Mouse (Mus musculus): ENCODE results near the gene Ror1. TPM values are rescaled to one million over a fixed set of nuclear protein-coding genes. Genes with fewer than 3 reads are reported as not detected.

The Ror1 gene
- polyA plus RNA-seq, 1 experiment: 0.36 TPM

DNA sequence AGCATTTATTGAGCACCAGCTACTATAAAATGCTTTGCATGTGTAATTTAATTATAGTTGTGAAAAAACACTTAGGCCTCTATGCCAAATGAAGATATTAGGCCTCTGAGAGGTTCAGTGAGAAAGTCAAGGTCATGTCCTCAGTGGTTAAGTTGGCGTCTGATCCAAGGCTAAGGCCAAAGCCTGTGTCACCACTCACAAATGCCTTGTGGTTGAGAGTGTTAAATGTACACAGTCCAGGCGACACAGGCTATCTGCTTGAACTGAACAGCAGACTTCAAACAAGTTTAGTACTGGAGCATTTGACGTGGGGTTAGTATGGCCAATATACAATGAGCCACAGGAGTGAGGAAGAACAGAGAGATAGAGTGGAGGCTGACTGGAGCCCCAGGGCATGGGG lies 132.5 kb downstream of the Ror1 start:
- H3K4me3 ChIP-seq (ENCODE audit: insufficient read depth, low read depth, low read length): no peak overlapping the region
- no peaks in the 10 kb centered on the region for H3K4me1 ChIP-seq (ENCODE audit: control insufficient read depth, insufficient read depth, insufficient read length, low read length)
- no peak overlapping the region for H3K27ac ChIP-seq (replicated peaks; ENCODE audit: low read depth, low read length)

DNA sequence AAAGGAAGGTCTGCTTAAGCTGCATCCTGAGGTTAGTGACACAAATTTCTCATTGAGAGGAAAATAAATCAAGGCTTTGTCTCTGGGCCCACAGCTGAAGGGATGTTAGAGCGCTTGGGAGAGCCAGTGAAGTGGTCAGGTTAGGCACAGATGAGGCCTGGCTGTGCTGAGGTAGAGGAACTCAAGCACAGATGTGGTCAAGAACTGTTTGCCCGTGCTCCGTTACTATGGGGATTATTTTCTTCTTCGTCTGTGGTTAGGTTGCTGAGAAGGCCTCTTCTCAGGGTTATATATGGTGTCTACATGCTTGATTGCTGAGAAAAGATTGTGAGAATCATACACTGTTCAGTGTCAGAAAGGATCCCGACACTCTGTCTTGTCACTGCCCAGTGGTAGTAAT lies 134.7 kb downstream of the Ror1 start:
- Histone ChIP-seq H3K4me3 (ENCODE audit: insufficient read depth, low read depth, low read length) (no peak overlapping the region), H3K4me1 (ENCODE audit: control insufficient read depth, insufficient read depth, insufficient read length, low read length) (no peaks in the 10 kb centered on the region), H3K27ac (replicated peaks; ENCODE audit: low read depth, low read length) (no peak overlapping the region)

DNA sequence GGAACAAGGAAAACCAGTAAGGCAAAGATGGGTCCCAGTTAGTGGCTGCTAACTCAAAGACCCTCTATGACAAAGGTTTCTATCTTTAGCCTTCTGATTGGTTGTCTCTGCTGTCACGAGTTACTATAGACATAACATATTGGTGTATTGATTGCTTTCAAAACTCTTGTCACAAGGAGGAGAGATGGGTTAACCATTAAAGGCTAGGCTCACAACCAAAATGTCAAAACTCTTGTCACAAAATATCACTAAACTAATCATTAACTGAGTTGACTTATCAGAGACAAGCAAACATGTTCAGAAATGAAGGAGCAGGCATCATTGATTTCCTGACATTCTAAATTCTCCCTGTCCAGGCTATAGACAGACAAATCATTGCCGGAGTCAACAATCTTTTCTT lies 135.4 kb downstream of the Ror1 start:
- no peak overlapping the region for H3K27ac ChIP-seq (replicated peaks; ENCODE audit: low read depth, low read length)

DNA sequence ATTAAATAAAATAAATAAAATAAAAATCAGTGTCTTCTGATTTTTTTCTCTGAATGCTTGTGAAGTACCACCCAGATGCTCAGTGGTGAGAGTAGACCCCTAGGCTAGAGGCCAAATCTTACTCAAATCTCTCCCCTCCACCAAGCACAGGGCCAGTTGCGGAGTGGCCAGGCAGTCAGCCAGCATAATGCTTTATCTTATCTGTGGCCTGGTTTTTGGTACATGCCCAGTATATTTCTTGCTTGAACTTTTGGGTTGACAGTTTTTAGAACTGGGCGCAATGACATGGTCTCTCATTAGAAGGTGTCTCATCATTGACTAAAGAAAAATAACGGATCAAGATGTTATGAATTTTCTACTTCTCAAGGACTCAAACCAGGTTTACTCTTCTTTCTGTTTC lies 136.3 kb downstream of the Ror1 start:
- Histone ChIP-seq H3K4me3 (ENCODE audit: insufficient read depth, low read depth, low read length) (no peak overlapping the region), H3K4me1 (ENCODE audit: control insufficient read depth, insufficient read depth, insufficient read length, low read length) (no peaks in the 10 kb centered on the region), H3K27ac (replicated peaks; ENCODE audit: low read depth, low read length) (no peak overlapping the region)

More for the DNA sequence above, 135.4 kb downstream of the Ror1 start:
- no peaks in the 10 kb centered on the region for H3K4me1 ChIP-seq (ENCODE audit: control insufficient read depth, insufficient read depth, insufficient read length, low read length)
- H3K4me3 ChIP-seq (ENCODE audit: insufficient read depth, low read depth, low read length): no peak overlapping the region

- H3K27ac ChIP-seq (replicated peaks; ENCODE audit: low read depth, low read length): no peak overlapping the region
- H3K4me3 ChIP-seq (ENCODE audit: insufficient read depth, low read depth, low read length): no peak overlapping the region
- H3K4me1 ChIP-seq (ENCODE audit: control insufficient read depth, insufficient read depth, insufficient read length, low read length): no peaks in the 10 kb centered on the region
Observed at GRCm38 (mm10) chr4:100232541-100232940, 136.9 kb downstream of the Ror1 start.

DNA sequence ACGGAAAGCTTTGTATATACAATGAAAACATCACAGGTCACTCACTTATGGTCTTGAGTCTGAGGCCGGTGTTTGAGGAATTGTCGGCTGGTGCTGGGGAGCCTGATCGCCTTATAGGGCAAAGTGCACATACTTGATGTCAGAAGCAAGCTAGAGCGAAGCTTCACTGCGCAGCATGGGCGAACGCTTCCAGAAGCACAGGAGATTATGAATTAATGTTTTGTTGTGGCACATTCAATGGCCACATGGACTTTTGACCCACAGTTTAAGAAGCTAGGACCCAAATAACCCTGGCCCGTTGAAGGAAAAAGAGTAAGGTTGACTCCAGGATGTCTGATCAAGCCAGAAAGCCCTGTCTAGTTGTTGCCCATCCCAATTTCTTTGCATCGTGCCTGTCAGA lies 138.2 kb downstream of the Ror1 start:
- no peak overlapping the region for H3K27ac ChIP-seq (replicated peaks; ENCODE audit: low read depth, low read length)
- H3K4me3 ChIP-seq (ENCODE audit: insufficient read depth, low read depth, low read length): no peak overlapping the region
- no peaks in the 10 kb centered on the region for H3K4me1 ChIP-seq (ENCODE audit: control insufficient read depth, insufficient read depth, insufficient read length, low read length)

DNA sequence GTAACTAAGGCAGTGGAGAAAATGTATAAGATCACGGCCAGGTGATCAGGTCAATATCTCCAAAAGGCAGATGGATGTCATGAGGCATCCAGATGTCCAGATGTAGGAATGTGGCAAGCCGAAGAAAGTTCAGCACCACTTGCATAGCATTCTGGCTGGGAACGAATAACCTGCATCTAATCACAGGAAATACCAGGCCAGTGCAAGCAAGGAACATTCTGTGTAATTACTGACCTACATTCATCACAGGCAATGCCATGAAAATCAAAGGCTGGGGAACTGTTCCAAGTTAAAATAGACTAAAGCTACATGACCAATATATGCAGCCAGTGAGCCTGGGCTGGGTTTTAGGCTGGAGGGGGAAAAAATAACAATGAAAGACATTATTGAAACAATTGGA lies 140.7 kb downstream of the Ror1 start:
- Histone ChIP-seq H3K4me3 (ENCODE audit: insufficient read depth, low read depth, low read length) (no peak overlapping the region), H3K4me1 (ENCODE audit: control insufficient read depth, insufficient read depth, insufficient read length, low read length) (no peaks in the 10 kb centered on the region), H3K27ac (replicated peaks; ENCODE audit: low read depth, low read length) (no peak overlapping the region)

DNA sequence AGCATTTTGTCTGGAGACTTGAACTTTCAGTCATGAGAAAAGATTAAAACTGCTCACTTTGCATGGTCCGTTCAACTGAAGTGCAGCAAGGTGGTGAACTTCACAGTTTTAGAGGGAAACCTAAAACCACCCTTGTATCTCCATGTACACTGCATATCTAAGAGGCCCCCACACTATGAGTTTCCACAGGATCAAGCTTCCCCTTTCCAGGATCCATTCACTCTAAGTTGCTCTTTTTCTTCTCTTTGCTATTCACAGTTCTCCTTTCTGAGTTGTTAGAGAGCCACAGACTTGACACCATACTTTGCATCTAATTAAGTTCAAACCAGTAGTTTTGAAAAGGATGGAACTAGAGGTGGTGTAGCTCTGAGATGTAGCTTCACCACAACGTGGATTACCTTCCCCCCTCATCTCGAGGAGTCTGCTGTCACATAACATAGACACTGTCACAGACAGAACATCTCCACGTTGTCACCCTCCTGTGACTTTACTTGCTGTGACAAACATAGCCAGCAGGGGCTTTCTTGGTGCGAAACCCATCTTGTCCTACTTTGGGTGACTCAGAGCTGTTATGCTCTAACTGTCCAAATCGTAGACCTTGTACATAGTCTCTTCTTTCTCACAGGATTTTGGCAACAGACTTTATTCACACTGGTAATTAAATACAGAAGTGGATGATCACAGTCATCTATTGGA lies 146.6 kb downstream of the Ror1 start:
- H3K4me3 ChIP-seq (ENCODE audit: insufficient read depth, low read depth, low read length): no peak overlapping the region

GRCm38 (mm10) chr4:100244250-100244649 lies 148.7 kb downstream of the Ror1 start:
- H3K4me1 ChIP-seq (ENCODE audit: control insufficient read depth, insufficient read depth, insufficient read length, low read length): no peaks in the 10 kb centered on the region
- no peak overlapping the region for H3K4me3 ChIP-seq (ENCODE audit: insufficient read depth, low read depth, low read length)
- H3K27ac ChIP-seq (replicated peaks; ENCODE audit: low read depth, low read length): no peak overlapping the region

More for the DNA sequence above, 146.6 kb downstream of the Ror1 start:
- Histone ChIP-seq H3K27ac (replicated peaks; ENCODE audit: low read depth, low read length) (no peak overlapping the region), H3K4me1 (ENCODE audit: control insufficient read depth, insufficient read depth, insufficient read length, low read length) (no peaks in the 10 kb centered on the region)

GRCm38 (mm10) chr4:100244701-100245100 lies 149.1 kb downstream of the Ror1 start:
- no peaks in the 10 kb centered on the region for H3K4me1 ChIP-seq (ENCODE audit: control insufficient read depth, insufficient read depth, insufficient read length, low read length)
- H3K27ac ChIP-seq (replicated peaks; ENCODE audit: low read depth, low read length): no peak overlapping the region

DNA sequence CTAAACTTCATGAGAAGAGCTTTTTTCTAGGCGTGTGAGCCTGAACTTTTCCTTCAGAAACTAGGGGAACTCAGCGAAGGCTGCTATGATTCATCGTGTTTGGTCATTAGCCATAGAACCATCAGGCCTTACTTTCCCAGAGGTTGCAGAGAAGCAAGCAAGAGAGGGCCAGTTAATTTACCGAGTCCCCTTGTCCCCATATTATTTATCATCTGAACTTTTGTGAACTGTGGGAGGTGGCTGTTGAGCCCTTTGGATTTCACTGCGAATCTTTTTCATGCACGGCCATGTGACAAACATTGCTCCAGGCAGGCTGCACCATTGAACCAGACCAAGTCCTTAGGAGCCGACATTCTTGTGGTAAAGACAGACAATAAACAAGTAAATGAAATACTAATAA lies 152.2 kb downstream of the Ror1 start:
- no peak overlapping the region for H3K27ac ChIP-seq (replicated peaks; ENCODE audit: low read depth, low read length)
- no peaks in the 10 kb centered on the region for H3K4me1 ChIP-seq (ENCODE audit: control insufficient read depth, insufficient read depth, insufficient read length, low read length)
- no peak overlapping the region for H3K4me3 ChIP-seq (ENCODE audit: insufficient read depth, low read depth, low read length)

More at GRCm38 (mm10) chr4:100244701-100245100, 149.1 kb downstream of the Ror1 start:
- no peak overlapping the region for H3K4me3 ChIP-seq (ENCODE audit: insufficient read depth, low read depth, low read length)

DNA sequence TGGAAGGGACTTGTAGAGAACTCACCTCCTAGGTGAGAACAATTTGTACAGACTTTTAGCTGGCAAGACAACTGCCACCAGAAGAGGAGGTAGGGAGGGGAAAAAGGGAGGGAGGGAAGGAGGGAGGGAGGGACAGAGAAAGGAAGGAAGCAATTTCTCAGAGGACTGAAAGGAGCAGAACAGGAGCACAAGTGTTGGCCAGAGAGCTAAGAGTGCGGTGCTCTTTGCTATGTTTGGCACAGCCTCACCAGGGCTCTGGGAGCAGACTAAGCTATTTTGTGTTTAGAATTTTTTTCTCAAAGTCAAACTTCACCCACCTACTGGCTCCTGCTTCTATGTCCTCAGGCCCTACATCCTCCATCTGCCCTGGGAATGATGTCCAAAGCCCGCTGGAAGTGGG lies 152.7 kb downstream of the Ror1 start:
- Histone ChIP-seq H3K4me3 (ENCODE audit: insufficient read depth, low read depth, low read length) (no peak overlapping the region), H3K4me1 (ENCODE audit: control insufficient read depth, insufficient read depth, insufficient read length, low read length) (no peaks in the 10 kb centered on the region), H3K27ac (replicated peaks; ENCODE audit: low read depth, low read length) (no peak overlapping the region; the same call in 1 of the 2 replicates)

- H3K4me3 ChIP-seq (ENCODE audit: insufficient read depth, low read depth, low read length): no peak overlapping the region
- H3K4me1 ChIP-seq (ENCODE audit: control insufficient read depth, insufficient read depth, insufficient read length, low read length): no peaks in the 10 kb centered on the region
- no peak overlapping the region for H3K27ac ChIP-seq (replicated peaks; ENCODE audit: low read depth, low read length)
Observed at GRCm38 (mm10) chr4:100251270-100251669, 155.7 kb downstream of the Ror1 start.

DNA sequence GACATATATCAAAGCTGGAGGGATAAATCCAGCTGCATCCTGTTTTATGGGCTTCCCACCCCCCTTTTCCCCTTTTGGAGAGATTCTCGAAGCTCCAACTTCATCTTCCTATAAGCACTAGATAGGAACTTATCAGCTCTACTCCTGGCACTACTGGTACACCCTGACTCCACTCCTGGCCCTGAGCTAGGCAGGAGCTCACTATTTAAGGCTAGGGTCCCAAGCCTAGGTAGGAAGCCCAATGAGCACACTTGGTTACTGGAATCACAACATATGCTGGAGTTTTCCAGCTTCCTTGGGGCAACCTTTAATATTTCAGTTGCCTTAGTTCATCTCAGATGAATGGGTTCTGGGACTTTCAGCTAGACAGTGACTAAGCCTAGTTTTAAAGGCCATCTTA lies 156.5 kb downstream of the Ror1 start:
- Histone ChIP-seq H3K4me1 (ENCODE audit: control insufficient read depth, insufficient read depth, insufficient read length, low read length) (no peaks in the 10 kb centered on the region), H3K27ac (replicated peaks; ENCODE audit: low read depth, low read length) (no peak overlapping the region), H3K4me3 (ENCODE audit: insufficient read depth, low read depth, low read length) (no peak overlapping the region)

DNA sequence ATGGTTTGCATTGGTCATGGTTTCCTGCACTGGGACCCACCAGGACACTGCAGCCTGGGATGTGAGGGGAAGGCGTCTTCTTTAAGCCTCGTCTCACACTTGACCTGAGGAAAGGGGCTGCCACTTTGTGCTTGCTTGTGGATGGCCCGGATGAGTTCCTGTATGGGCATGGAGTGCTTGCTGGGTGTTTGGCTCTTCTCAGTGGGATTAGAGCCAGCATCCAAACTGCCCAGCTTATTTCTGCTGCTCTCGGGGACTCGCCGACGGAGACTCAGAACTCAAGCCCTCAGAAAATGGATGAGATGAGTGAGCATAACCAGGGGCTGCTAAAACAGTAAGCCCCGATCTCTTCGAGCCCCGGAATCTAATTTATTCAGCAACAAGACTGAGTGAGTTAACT lies 157.1 kb downstream of the Ror1 start:
- H3K4me3 ChIP-seq (ENCODE audit: insufficient read depth, low read depth, low read length): no peak overlapping the region
- H3K27ac ChIP-seq (replicated peaks; ENCODE audit: low read depth, low read length): no peak overlapping the region
- H3K4me1 ChIP-seq (ENCODE audit: control insufficient read depth, insufficient read depth, insufficient read length, low read length): no peaks in the 10 kb centered on the region

DNA sequence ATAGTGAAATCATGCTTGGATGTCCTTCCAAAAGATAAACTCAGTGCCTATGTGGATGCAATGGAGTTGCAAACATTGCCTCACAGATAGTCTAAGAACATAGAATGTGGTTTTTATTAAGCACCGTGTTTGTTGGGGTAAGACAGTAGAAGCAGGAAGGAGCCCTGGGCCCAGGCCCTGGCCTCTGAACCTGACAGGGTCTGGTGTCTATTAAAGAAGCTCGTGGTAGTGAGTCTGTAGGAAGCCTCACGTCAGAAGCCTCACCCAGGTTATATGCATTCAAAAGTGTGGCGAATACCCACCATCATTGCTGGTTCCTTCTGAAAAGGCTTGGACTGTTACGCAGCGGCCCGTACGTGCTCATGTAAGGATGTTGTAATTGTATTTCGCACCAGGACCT lies 157.8 kb downstream of the Ror1 start:
- H3K4me1 ChIP-seq (ENCODE audit: control insufficient read depth, insufficient read depth, insufficient read length, low read length): no peaks in the 10 kb centered on the region
- no peak overlapping the region for H3K4me3 ChIP-seq (ENCODE audit: insufficient read depth, low read depth, low read length)
- H3K27ac ChIP-seq (replicated peaks; ENCODE audit: low read depth, low read length): no peak overlapping the region

Data from brown adipose tissue, adult 24 weeks (tissue).